Mouse (Mus musculus) midbrain, postnatal 0 days (tissue): Measurements from ENCODE around the gene Unc5cl. TPM values are rescaled to one million over a fixed set of nuclear protein-coding genes. Genes with fewer than 3 reads are reported as not detected.

Experiments
- ATAC-seq: fragments of 200-750 bp; cut with Nextera tagmentation; 2 replicates; pipeline ENCODE4 v1.8.0; 2017; ENCODE audit warnings: moderate number of reproducible peaks, mild to moderate bottlenecking, moderate TSS enrichment, moderate library complexity; ENCODE audit not compliant: low FRiP score
- DNase-seq: peaks from one replicate; pipeline ENCODE4 v3.0.0-alpha.2; 2015; ENCODE audit warnings: low spot score
- H3K27ac ChIP-seq: fragments of 300-500 bp; sonication (generic); 2 replicates; pipeline ENCODE4 v1.5.1; 2014; ENCODE audit warnings: low read depth, mild to moderate bottlenecking, low read length, mixed read lengths
- H3K27me3 ChIP-seq: fragments of 300-500 bp; sonication (generic); 2 replicates; pipeline ENCODE4 v1.6.1; 2014; ENCODE audit warnings: low read length, control low read depth, mixed read lengths; ENCODE audit not compliant: insufficient read depth
- H3K36me3 ChIP-seq: fragments of 300-500 bp; sonication (generic); 2 replicates; pipeline ENCODE4 v1.6.1; 2014; ENCODE audit warnings: low read length, control low read depth, mixed read lengths; ENCODE audit not compliant: insufficient read depth
- H3K4me1 ChIP-seq: fragments of 300-500 bp; sonication (generic); 2 replicates; pipeline ENCODE4 v1.6.1; 2014; ENCODE audit warnings: mild to moderate bottlenecking, control low read depth, antibody characterized with exemption, low read length, mixed read lengths; ENCODE audit not compliant: insufficient read depth
- H3K4me2 ChIP-seq: fragments of 300-500 bp; sonication (generic); 2 replicates; pipeline ENCODE4 v1.6.1; 2014; ENCODE audit warnings: low read depth, mild to moderate bottlenecking, low read length, mixed read lengths; ENCODE audit not compliant: poor library complexity, severe bottlenecking
- H3K4me3 ChIP-seq: fragments of 300-500 bp; sonication (generic); 2 replicates; pipeline ENCODE4 v1.5.1; 2014; ENCODE audit warnings: low read depth, mild to moderate bottlenecking, low read length, moderate library complexity
- H3K9ac ChIP-seq: fragments of 300-500 bp; sonication (generic); replicated peaks from 2 replicates; pipeline ENCODE4 v1.6.1; 2014; ENCODE audit warnings: mild to moderate bottlenecking, low read length, moderate library complexity, mixed read lengths; ENCODE audit not compliant: poor library complexity, severe bottlenecking
- H3K9me3 ChIP-seq: fragments of 300-500 bp; sonication (generic); 2 replicates; pipeline ENCODE4 v1.6.1; 2016; ENCODE audit warnings: low read length, control low read depth
- CTCF ChIP-seq: IDR thresholded peaks from 2 replicates; pipeline ENCODE4 v1.5.1; 2016; ENCODE audit warnings: antibody characterized with exemption, mild to moderate bottlenecking
- whole genome bisulfite sequencing: fragments of 180-500 bp; shearing (Covaris S2); extraction: QIAGEN DNeasy Blood & Tissue Kit; methylation state at CpG from one replicate; pipeline ENCODE4 v1.1.7; 2014; 5-methylcytosine and 5-hydroxymethylcytosine counted together
- polyA plus RNA-seq: library from polyadenylated mRNA; unstranded; fragments of >200 nt; fragmentation: Nextera tagmentation; extraction: Ambion mirVana; gene quantifications from 2 replicates; pipeline ENCODE4 v1.2.1, GENCODE M21; 2015
- total RNA-seq: library from RNA; depleted of rRNA; stranded (reverse); fragments of >200 nt; gene quantifications from 2 replicates; pipeline ENCODE4 v1.2.3, GENCODE M21; 2014

Gene Unc5cl
- total and polyA plus RNA-seq, 2 experiments from 2014 or later: 0.32 to 0.49 TPM

DNA sequence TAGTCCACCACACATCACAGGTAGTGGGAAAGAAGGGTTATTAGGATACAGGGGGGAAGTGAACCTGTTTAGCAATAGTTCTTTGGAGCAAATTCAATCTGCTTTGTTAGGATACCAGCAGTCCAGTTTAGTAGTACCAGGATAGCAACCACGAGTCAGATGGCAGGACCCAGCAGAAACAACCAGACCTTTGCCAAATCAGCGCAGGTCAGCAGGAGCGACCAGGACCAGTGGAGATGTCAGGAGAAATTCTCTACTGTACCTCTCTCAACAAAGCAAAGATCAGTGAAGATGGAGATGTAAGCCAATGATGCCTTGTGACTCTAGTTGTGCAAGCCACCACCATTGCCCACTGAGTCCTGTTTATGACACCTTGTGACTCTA lies 97.8 kb downstream of the Unc5cl start:
- Histone ChIP-seq H3K4me1 (no peaks in the 10 kb centered on the region), H3K4me2 (no peak overlapping the region), H3K9ac (no peak overlapping the region), H3K27me3 (no peaks in the 10 kb centered on the region), H3K36me3 (no peaks in the 10 kb centered on the region), H3K9me3 (no peaks in the 10 kb centered on the region), H3K4me3 (no peak overlapping the region), H3K27ac (no peak overlapping the region)
- no peak for DNase-seq
- no peak for ATAC-seq
- WGBS: 82% methylated on average over 3 of the region's 3 CpGs
- TF ChIP-seq CTCF: no peak

DNA sequence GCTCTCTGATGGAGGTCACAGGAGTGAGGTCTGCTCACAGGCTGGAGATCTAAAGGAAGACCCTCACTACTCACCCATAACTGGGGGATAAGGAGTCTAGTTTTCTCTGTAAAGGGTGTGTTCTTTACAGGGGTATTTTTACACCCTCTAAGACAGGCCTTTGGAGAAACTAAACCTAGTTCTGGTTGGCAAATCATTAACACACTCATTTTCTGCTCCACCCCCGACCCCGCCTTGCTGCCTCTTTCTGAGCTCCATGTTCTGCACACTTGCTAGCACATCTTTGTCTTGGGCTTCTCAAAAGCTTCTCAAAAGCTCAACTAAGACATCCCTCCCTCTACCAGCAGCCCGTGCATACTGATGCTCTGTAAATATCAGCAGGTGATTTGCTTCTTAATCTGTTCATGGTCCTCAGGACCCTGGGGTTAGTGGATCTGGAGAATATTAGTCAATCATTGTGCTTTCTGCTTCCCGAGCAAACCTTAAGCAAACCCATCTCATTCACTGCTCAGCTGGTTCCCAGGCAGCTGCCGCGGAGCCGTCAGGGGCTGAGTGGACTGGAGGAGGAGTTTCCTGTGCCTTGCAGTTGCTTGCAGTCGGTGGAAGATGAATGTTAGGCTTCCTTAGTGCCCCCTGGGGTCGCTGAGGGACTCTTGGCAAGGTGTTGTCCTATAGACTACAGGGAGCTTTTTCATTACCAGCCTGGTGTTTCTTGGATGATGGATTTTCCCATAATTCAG lies 101.7 kb downstream of the Unc5cl start:
- H3K9ac ChIP-seq: no peak overlapping the region
- no peak overlapping the region for H3K4me2 ChIP-seq
- no peak overlapping the region for H3K4me3 ChIP-seq
- H3K36me3 ChIP-seq: no peaks in the 10 kb centered on the region
- no peaks in the 10 kb centered on the region for H3K4me1 ChIP-seq
- H3K27me3 ChIP-seq: no peaks in the 10 kb centered on the region
- ATAC-seq (no peak), DNase-seq (no peak)
- WGBS: 38% methylated on average over 9 of the region's 9 CpGs
- no peak for TF ChIP-seq CTCF
- H3K9me3 ChIP-seq: no peaks in the 10 kb centered on the region
- no peak overlapping the region for H3K27ac ChIP-seq

DNA sequence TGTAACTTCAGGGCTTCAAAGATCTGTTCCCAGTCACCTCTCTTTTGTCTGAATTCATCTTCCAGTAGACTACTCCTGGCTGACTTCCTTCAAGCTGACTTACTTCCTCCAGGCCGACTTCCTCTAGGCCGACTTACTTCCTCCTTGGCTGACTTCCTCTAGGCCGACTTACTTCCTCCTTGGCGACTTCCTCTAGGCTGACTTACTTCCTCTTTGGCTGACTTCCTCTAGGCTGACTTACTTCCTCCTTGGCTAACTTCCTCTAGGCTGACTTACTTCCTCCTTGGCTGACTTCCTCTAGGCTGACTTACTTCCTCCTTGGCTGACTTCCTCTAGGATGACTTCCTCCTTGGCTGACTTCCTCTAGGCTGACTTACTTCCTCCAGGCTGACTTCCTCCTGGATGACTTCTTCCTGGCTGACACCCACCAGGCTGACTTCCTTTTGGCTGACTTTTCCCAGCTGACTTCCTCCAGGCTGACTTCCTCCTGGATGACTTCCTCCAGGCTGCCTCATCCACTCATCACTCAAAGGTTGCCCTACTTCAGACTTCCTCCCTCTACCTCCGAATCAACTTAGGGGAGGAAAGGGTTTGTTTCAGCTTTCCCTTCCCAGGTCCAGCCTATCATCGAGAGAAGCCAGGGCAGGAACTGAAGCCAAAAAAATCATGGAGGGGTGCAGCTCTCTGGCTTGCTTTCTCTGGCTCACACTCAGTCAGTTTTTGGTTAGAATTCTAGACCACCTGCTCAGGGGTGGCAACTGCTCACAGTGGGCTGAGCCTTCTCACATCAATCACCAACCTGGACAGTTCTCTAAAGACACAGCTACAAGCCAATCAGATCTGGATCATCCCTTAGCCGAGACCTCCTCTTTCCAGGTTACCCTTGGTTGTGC lies 103.4 kb downstream of the Unc5cl start:
- DNase-seq (no peak), ATAC-seq (no peak)
- Histone ChIP-seq H3K9ac (no peak overlapping the region), H3K27ac (no peak overlapping the region), H3K4me1 (no peaks in the 10 kb centered on the region), H3K9me3 (no peaks in the 10 kb centered on the region), H3K27me3 (no peaks in the 10 kb centered on the region), H3K4me3 (no peak overlapping the region), H3K36me3 (no peaks in the 10 kb centered on the region), H3K4me2 (no peak overlapping the region)
- 86% methylated on average over 7 of the region's 7 CpGs for WGBS
- no peak for TF ChIP-seq CTCF

DNA sequence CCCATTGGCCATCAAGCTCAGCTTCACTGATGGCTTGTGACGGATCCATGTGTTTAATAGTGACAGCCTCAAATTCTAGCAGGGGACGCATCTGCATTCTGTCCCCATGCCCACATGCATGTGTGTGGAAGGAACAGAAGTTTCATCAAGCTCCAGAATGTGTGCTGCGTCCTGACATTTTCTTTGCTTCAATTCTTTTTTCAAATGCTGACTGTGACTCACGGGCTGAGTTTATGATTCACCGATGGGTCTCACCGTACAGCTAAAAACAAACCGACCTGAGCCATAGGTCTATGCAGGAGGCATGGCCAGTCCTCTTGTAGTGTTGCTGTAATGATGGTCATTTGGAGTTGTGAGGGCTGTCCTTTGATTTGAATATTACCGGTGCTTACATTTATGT lies 110.2 kb downstream of the Unc5cl start:
- H3K27me3 ChIP-seq: no peaks in the 10 kb centered on the region
- H3K9ac ChIP-seq: no peak overlapping the region
- no peaks in the 10 kb centered on the region for H3K9me3 ChIP-seq
- H3K4me3 ChIP-seq: no peak overlapping the region
- 92% methylated on average over 8 of the region's 8 CpGs for WGBS
- no peak for TF ChIP-seq CTCF
- no peak for ATAC-seq
- no peaks in the 10 kb centered on the region for H3K4me1 ChIP-seq
- no peak for DNase-seq
- no peak overlapping the region for H3K4me2 ChIP-seq
- H3K27ac ChIP-seq: no peak overlapping the region
- no peaks in the 10 kb centered on the region for H3K36me3 ChIP-seq

DNA sequence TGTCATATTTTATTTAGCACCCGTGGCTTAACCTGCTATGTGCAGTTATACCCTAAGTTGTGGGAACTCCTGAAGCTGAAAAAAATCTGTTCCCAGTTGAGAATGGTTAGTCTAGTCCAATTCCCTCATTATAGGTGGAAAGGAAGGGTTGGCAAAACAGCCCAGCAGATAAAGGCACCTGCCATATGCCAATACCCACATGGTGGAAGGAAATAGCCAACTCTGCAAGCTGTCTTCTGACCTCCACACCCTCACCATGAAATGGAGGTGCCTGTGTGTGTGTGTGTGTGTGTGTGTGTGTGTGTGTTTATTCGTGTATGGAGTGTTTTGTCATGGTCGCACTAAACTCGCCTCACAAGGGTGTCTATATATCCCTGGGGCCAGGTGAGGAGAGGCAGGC lies 115.0 kb downstream of the Unc5cl start:
- DNase-seq (no peak), ATAC-seq (no peak)
- Histone ChIP-seq H3K4me1 (no peaks in the 10 kb centered on the region), H3K4me3 (no peak overlapping the region), H3K27ac (no peak overlapping the region), H3K9ac (no peak overlapping the region), H3K27me3 (no peaks in the 10 kb centered on the region), H3K36me3 (no peaks in the 10 kb centered on the region), H3K9me3 (no peaks in the 10 kb centered on the region), H3K4me2 (no peak overlapping the region)
- TF ChIP-seq CTCF: no peak
- WGBS: 87% methylated on average over 4 of the region's 4 CpGs

DNA sequence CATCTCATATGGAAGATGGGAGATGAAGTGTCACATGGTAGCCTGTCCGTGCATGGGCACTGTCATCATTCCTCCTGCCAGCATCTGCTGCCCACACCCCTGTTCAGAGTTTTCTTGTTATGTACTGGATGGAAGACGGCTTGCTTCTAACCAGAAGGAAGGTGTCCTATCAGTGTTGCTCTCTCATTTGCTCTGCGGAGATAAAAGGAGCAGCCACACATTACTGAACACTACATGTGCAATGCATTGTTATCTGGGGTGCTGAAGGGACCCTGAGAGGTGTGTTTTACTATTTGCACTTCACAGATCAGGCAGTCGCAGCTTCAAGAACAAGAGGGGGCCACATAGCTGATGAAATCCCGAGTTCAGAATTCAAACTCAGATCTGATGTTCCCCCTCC lies 126.5 kb downstream of the Unc5cl start:
- DNase-seq (no peak), ATAC-seq (no peak)
- H3K36me3 ChIP-seq: no peaks in the 10 kb centered on the region
- TF ChIP-seq CTCF: no peak
- no peaks in the 10 kb centered on the region for H3K27me3 ChIP-seq
- no peak overlapping the region for H3K27ac ChIP-seq
- no peaks in the 10 kb centered on the region for H3K4me1 ChIP-seq
- WGBS: 86% methylated on average over 5 of the region's 5 CpGs
- H3K9me3 ChIP-seq: no peaks in the 10 kb centered on the region
- H3K4me3 ChIP-seq: no peak overlapping the region
- no peak overlapping the region for H3K4me2 ChIP-seq
- H3K9ac ChIP-seq: no peak overlapping the region
